Mouse (Mus musculus) heart, embryonic 14.5 days (tissue): ENCODE measurements around the gene Zfp800. TPM values are rescaled to one million over a fixed set of nuclear protein-coding genes. Genes with fewer than 3 reads are reported as not detected.
A peak's percentile ranks its signal among the peaks of the same experiment; 100 is the strongest.

ENCODE experiments used
- ATAC-seq: fragments of 200-750 bp; cut with Nextera tagmentation; 2 replicates; pipeline ENCODE4 v1.8.0; 2017; ENCODE audit warnings: low read depth, moderate TSS enrichment; ENCODE audit not compliant: insufficient number of reproducible peaks, insufficient read depth, low FRiP score
- H3K27ac ChIP-seq, 2 experiments: fragments of 200-500 bp in 1 of 2; fragments of 300-500 bp in 1 of 2; sonication (generic) in 1 of 2; replicated peaks in 1 of 2; 2 replicates each; pipeline ENCODE4 v1.5.1; 2012 to 2014; ENCODE audit warnings: low read depth in 2 of 2, low read length in 2 of 2, control low read depth in 1 of 2, mild to moderate bottlenecking in 1 of 2, mixed read lengths in 1 of 2; ENCODE audit not compliant: control insufficient read depth in 1 of 2, insufficient read depth in 1 of 2
- H3K27me3 ChIP-seq: fragments of 300-500 bp; sonication (generic); 2 replicates; pipeline ENCODE4 v1.6.1; 2014; ENCODE audit warnings: mild to moderate bottlenecking, low read length, control low read depth; ENCODE audit not compliant: control insufficient read depth, insufficient read depth
- H3K36me3 ChIP-seq: fragments of 300-500 bp; sonication (generic); 2 replicates; pipeline ENCODE4 v1.6.1; 2014; ENCODE audit warnings: mild to moderate bottlenecking, control low read depth, low read length, mixed read lengths; ENCODE audit not compliant: control insufficient read depth, insufficient read depth
- H3K4me1 ChIP-seq, 2 experiments: fragments of 200-500 bp in 1 of 2; fragments of 300-500 bp in 1 of 2; sonication (generic) in 1 of 2; 2 replicates each; pipeline ENCODE4 v1.6.1; 2012 to 2014; ENCODE audit warnings: low read length in 2 of 2, control low read depth in 1 of 2, mixed read lengths in 1 of 2; ENCODE audit not compliant: control insufficient read depth in 2 of 2, insufficient read depth in 2 of 2
- H3K4me2 ChIP-seq: fragments of 300-500 bp; sonication (generic); 2 replicates; pipeline ENCODE4 v1.6.1; 2014; ENCODE audit warnings: mild to moderate bottlenecking, low read length
- H3K4me3 ChIP-seq, 2 experiments: fragments of 200-500 bp in 1 of 2; fragments of 300-500 bp in 1 of 2; sonication (generic) in 1 of 2; 2 replicates each; pipeline ENCODE4 v1.5.1; 2012 to 2014; ENCODE audit warnings: low read length in 2 of 2, mild to moderate bottlenecking in 2 of 2, control low read depth in 1 of 2, low read depth in 1 of 2, moderate library complexity in 1 of 2; ENCODE audit not compliant: control insufficient read depth in 1 of 2, insufficient read depth in 1 of 2
- H3K9ac ChIP-seq: fragments of 300-500 bp; sonication (generic); 2 replicates; pipeline ENCODE4 v1.6.1; 2014; ENCODE audit warnings: mild to moderate bottlenecking, low read length
- H3K9me3 ChIP-seq: fragments of 300-500 bp; sonication (generic); 2 replicates; pipeline ENCODE4 v1.6.1; 2016; ENCODE audit warnings: low read length, control low read depth; ENCODE audit not compliant: control insufficient read depth
- WGBS: fragments of 180-500 bp; shearing (Covaris S2); extraction: QIAGEN DNeasy Blood & Tissue Kit; methylation state at CpG from one replicate; pipeline ENCODE4 v1.1.7; 2014; 5-methylcytosine and 5-hydroxymethylcytosine counted together
- polyA plus RNA-seq: library from polyadenylated mRNA; unstranded; fragments of >200 nt; fragmentation: Nextera tagmentation; extraction: Ambion mirVana; gene quantifications from 2 replicates; pipeline ENCODE4 v1.2.1, GENCODE M21; 2014

Zfp800 gene
- polyA plus RNA-seq, 1 experiment from 2014 or later = 15.6 TPM

- no peak overlapping the region for H3K9ac ChIP-seq
- no peaks in the 10 kb centered on the region for H3K27me3 ChIP-seq
- peak overlapping the region; percentile 11 to 39; a peak in 2 of 4 replicates for H3K27ac ChIP-seq
- no peaks in the 10 kb centered on the region for H3K9me3 ChIP-seq
- peaks cover 43% of the 10 kb centered on the region for H3K36me3 ChIP-seq
- no peak overlapping the region for H3K4me3 ChIP-seq
- no peak overlapping the region for H3K4me2 ChIP-seq
- H3K4me1 ChIP-seq = peaks cover 11 to 35% of the 10 kb centered on the region in 2 experiments
- 70% methylated on average over 14 of the region's 14 CpGs for WGBS
- ATAC-seq = no peak
Measured at GRCm38 (mm10) chr6:28418449-28418848, 20.6 kb upstream of the Zfp800 start.

- no peak for ATAC-seq
- no peaks in the 10 kb centered on the region for H3K27me3 ChIP-seq
- peak overlapping the region; percentile 17 to 62; a peak in 2 of 4 replicates for H3K27ac ChIP-seq
- no peak overlapping the region for H3K4me3 ChIP-seq
- peaks cover 11 to 31% of the 10 kb centered on the region in 2 experiments for H3K4me1 ChIP-seq
- H3K9ac ChIP-seq = no peak overlapping the region
- no peaks in the 10 kb centered on the region for H3K9me3 ChIP-seq
- 70% methylated on average over 4 of the region's 4 CpGs for WGBS
- H3K4me2 ChIP-seq = peak overlapping the region; percentile 2; the same call in 1 of the 2 replicates
- H3K36me3 ChIP-seq = peaks cover 43% of the 10 kb centered on the region
Measured at GRCm38 (mm10) chr6:28416981-28417380, 19.2 kb upstream of the Zfp800 start.

GRCm38 (mm10) chr6:28411236-28411635 lies 13.4 kb upstream of the Zfp800 start:
- no peaks in the 10 kb centered on the region for H3K9me3 ChIP-seq
- 63% methylated on average over 2 of the region's 2 CpGs for WGBS
- no peak for ATAC-seq

GRCm38 (mm10) chr6:28410053-28410452 lies 12.2 kb upstream of the Zfp800 start:
- Histone ChIP-seq H3K9ac (no peak overlapping the region), H3K36me3 (no peaks in the 10 kb centered on the region), H3K27ac (no peak overlapping the region), H3K4me3 (no peak overlapping the region), H3K27me3 (no peaks in the 10 kb centered on the region), H3K4me2 (peak overlapping the region; percentile 16; the same call in 1 of the 2 replicates), H3K9me3 (no peaks in the 10 kb centered on the region), H3K4me1 (no peaks in the 10 kb centered on the region)
- 67% methylated on average over 9 of the region's 9 CpGs for WGBS
- no peak for ATAC-seq

More at GRCm38 (mm10) chr6:28411236-28411635, 13.4 kb upstream of the Zfp800 start:
- Histone ChIP-seq H3K4me1 (no peaks in the 10 kb centered on the region), H3K27me3 (no peaks in the 10 kb centered on the region), H3K36me3 (peaks cover 10% of the 10 kb centered on the region), H3K4me2 (no peak overlapping the region), H3K27ac (no peak overlapping the region), H3K4me3 (no peak overlapping the region), H3K9ac (no peak overlapping the region)

- H3K4me3 ChIP-seq = no peak overlapping the region
- peaks cover 33% of the 10 kb centered on the region for H3K27me3 ChIP-seq
- no peaks in the 10 kb centered on the region for H3K36me3 ChIP-seq
- no peak overlapping the region for H3K9ac ChIP-seq
- H3K27ac ChIP-seq = no peak overlapping the region
- ATAC-seq = no peak
- H3K4me2 ChIP-seq = no peak overlapping the region
- no peaks in the 10 kb centered on the region; a peak in 1 of 4 replicates for H3K4me1 ChIP-seq
- 88% methylated on average over 4 of the region's 4 CpGs for WGBS
- peaks cover 11% of the 10 kb centered on the region for H3K9me3 ChIP-seq
Measured at GRCm38 (mm10) chr6:28399791-28400190, 2.0 kb upstream of the Zfp800 start.

DNA sequence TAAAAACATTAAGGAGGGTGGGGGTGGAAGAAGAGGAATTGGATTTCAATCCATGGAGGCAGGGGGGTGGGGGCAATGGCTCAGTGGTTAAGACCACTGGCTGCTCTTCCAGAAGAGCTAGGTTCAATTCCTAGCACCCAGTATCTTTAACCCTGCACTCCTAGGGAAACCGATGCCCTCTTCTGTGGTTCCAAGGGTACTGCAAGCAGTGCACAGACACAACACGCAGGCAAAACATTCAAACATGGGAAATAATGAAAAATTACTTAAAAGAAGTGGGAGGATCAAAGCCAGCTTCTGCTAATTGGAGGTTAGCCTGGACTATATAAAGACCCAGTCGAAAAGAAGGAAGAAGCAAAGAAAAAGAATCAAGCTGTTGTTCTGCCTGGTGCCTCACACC lies 921 bp upstream of the Zfp800 start:
- H3K4me1 ChIP-seq = no peaks in the 10 kb centered on the region; a peak in 1 of 4 replicates
- no peak overlapping the region for H3K27ac ChIP-seq
- no peak overlapping the region for H3K4me3 ChIP-seq
- H3K4me2 ChIP-seq = no peak overlapping the region
- H3K9ac ChIP-seq = no peak overlapping the region
- peaks cover 6% of the 10 kb centered on the region for H3K9me3 ChIP-seq
- 73% methylated on average over 3 of the region's 3 CpGs for WGBS
- H3K27me3 ChIP-seq = peaks cover 33% of the 10 kb centered on the region
- no peak for ATAC-seq
- no peaks in the 10 kb centered on the region for H3K36me3 ChIP-seq

DNA sequence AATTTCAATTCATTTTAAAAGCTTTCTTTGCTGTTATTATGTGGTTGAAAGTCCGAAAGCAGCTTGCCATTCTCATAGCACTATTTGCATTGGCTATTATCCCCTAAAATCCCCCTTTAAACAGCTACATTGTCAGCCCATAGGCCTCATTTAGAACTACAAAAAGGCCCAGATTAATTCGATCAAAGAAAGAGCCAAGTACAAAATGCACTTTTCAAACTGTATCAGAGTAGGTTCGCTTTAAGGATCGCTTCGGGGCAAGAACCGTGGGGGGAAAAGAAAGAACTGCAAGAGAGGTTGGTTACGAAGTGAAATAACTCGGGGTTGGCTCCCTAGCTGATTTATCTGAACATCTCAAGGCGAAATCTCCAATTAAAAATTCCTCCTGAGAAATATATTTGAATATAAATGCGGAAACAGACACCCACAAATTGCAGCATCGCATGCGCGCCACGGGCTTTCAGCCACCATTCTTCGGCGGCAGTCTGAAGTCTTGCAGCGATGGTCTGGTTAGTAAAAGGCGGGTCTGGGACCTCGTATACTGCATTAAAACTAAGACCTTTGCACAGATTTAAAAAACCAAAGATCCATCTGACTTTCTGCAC lies 850 bp downstream of the Zfp800 start:
- Histone ChIP-seq H3K9ac (peak overlapping the region; percentile 39), H3K36me3 (no peaks in the 10 kb centered on the region), H3K9me3 (peaks cover 6% of the 10 kb centered on the region), H3K4me1 (no peaks in the 10 kb centered on the region; a peak in 1 of 4 replicates), H3K4me3 (peak overlapping the region; percentile 44 to 52), H3K4me2 (peak overlapping the region; percentile 89), H3K27ac (no peak overlapping the region), H3K27me3 (peaks cover 33% of the 10 kb centered on the region)
- ATAC-seq = no peak
- 4% methylated on average over 19 of the region's 19 CpGs for WGBS
